ENCODE assay signal across 20 mouse cellular contexts in the genomic region with DNA sequence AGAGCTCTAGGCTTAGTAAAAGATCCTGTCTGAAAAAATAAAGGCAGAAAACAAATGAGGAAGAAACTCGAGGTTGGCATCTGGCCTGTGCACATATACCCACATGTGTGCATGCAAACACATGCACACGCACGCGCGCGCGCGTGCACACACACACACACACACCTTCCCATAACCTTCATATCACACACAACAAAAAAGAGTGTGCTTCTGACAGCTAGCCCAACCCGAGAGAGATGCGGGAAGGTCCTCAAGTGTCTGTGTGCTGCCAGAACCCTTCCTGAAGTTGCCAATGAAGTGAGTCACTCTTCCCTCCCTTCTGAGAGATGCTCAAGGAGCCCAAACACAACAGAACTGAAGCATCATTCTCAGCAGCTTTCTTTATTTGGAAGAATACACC.
"Had no signal": no experiment of that assay in that cellular context is flagged by ENCODE, and none has a peak within 500 bp of the region (broad histone marks: within the 10 kb centered on the region; RNA-seq: fewer than 3 reads in every experiment).

No protein-coding gene starts in this region.

- H3K9me3 ChIP-seq: liver, embryonic 13.5 days; liver, embryonic 15.5 days; lung, embryonic 15.5 days; midbrain, embryonic 10.5 days; midbrain, embryonic 13.5 days; neural tube, embryonic 15.5 days had no signal

- H3K36me3 ChIP-seq: liver, embryonic 13.5 days; liver, embryonic 15.5 days; midbrain, embryonic 13.5 days; neural tube, embryonic 13.5 days; neural tube, embryonic 15.5 days had no signal

- H3K4me3 ChIP-seq: liver, embryonic 13.5 days; liver, embryonic 15.5 days; lung, embryonic 15.5 days; midbrain, embryonic 10.5 days; midbrain, embryonic 13.5 days; myocyte; neural tube, embryonic 13.5 days; neural tube, embryonic 15.5 days had no signal

- H3K27me3 ChIP-seq: liver, embryonic 13.5 days; liver, embryonic 15.5 days; lung, embryonic 15.5 days; midbrain, embryonic 13.5 days; neural tube, embryonic 13.5 days; neural tube, embryonic 15.5 days had no signal

- H3K27ac ChIP-seq: liver, embryonic 13.5 days; liver, embryonic 15.5 days; lung, embryonic 15.5 days; midbrain, embryonic 10.5 days; midbrain, embryonic 13.5 days; neural tube, embryonic 13.5 days; neural tube, embryonic 15.5 days had no signal

- H3K4me1 ChIP-seq: liver, embryonic 13.5 days; liver, embryonic 15.5 days; lung, embryonic 15.5 days; midbrain, embryonic 10.5 days; midbrain, embryonic 13.5 days; neural tube, embryonic 13.5 days; neural tube, embryonic 15.5 days had no signal

- ATAC-seq: liver, postnatal 0 days; lung, postnatal 0 days; midbrain, embryonic 13.5 days; midbrain, embryonic 16.5 days had no signal

- H3K4me2 ChIP-seq: liver, embryonic 13.5 days; liver, embryonic 15.5 days; lung, embryonic 15.5 days; midbrain, embryonic 13.5 days; neural tube, embryonic 13.5 days; neural tube, embryonic 15.5 days had no signal

- DNase-seq: liver, embryonic 13.5 days; liver, postnatal 0 days; lung, adult 2 months; lung, postnatal 4 days; retina, postnatal 1 day; right cerebral cortex, adult 18-20 months; right cerebral cortex, postnatal 25 days; spleen, adult 18-20 months; thymus, adult 18-20 months; thymus, postnatal 14 days; thymus, postnatal 4 days had no signal

- H3K9ac ChIP-seq: liver, embryonic 13.5 days; liver, embryonic 15.5 days; liver, postnatal 0 days; lung, embryonic 15.5 days; midbrain, embryonic 13.5 days; neural tube, embryonic 13.5 days; neural tube, embryonic 15.5 days had no signal
